Mouse (Mus musculus): Measurements from ENCODE around the gene Snurf. TPM values are rescaled to one million over a fixed set of nuclear protein-coding genes. Genes with fewer than 3 reads are reported as not detected.

The Snurf gene
- polyA plus RNA-seq (2012; rRNA removed), result not detected in 2 replicates

GRCm38 (mm10) chr7:60004606-60005330 lies at the start of gene Snurf, which contains the start of gene Gm38393:
Gene Snurf, minus strand, starts transcription at chr7:60005049.
Gene Gm38393, minus strand, starts transcription at chr7:60005064.
- WGBS, result 56% methylated on average over 30 of the region's 30 CpGs
- Histone ChIP-seq H3K4me3 (replicated peaks; ENCODE audit: extremely low read depth, low read depth, low read length) (peak within 1 kb of the TSS; percentile 48), H3K4me1 (ENCODE audit: control insufficient read depth, insufficient read depth, low read length) (no peaks in the 10 kb centered on the region)
- DNase-seq, result peak; percentile 20
- TF ChIP-seq POLR2A (IDR thresholded peaks at IDR 0.05; ENCODE audit: borderline replicate concordance, extremely low read depth, low read depth, low read length) (peak; percentile 25; the same call in 1 of the 2 replicates), CTCF (IDR thresholded peaks at IDR 0.05; ENCODE audit: insufficient read depth, low read length) (no peak)

- H3K4me3 ChIP-seq (replicated peaks; ENCODE audit: extremely low read depth, low read depth, low read length), result no peak overlapping the region
- TF ChIP-seq CTCF (IDR thresholded peaks at IDR 0.05; ENCODE audit: insufficient read depth, low read length) (no peak), POLR2A (IDR thresholded peaks at IDR 0.05; ENCODE audit: borderline replicate concordance, extremely low read depth, low read depth, low read length) (no peak)
- 74% methylated on average over 6 of the region's 6 CpGs for WGBS
- no peaks in the 10 kb centered on the region for H3K4me1 ChIP-seq (ENCODE audit: control insufficient read depth, insufficient read depth, low read length)
- DNase-seq, result no peak
Observed at GRCm38 (mm10) chr7:60047481-60048201, 42.8 kb upstream of the Snurf start.

DNA sequence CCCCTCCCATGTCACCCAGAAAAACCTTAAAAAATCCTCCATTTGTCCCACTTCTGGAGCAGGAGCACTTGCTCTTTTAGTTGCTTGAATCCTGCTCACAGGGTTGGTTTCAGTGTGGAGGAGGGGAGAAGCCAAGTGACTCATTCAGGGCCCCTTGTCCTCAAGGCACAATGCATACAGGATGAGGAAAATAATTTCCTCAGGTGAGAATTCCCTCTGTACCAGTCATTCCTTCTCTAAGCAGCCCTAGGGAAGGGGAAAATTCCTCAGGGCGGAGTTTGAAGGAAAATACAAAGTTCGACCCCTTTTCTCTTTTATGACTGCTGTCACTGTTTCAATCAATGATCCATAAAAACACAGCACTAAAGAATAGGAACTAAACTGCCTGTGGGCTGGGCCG lies 8.3 kb upstream of the Snurf start:
- TF ChIP-seq POLR2A (IDR thresholded peaks at IDR 0.05; ENCODE audit: borderline replicate concordance, extremely low read depth, low read depth, low read length) (no peak), CTCF (IDR thresholded peaks at IDR 0.05; ENCODE audit: insufficient read depth, low read length) (no peak)
- H3K4me3 ChIP-seq (replicated peaks; ENCODE audit: extremely low read depth, low read depth, low read length), result no peak overlapping the region
- no peak for DNase-seq
- H3K4me1 ChIP-seq (ENCODE audit: control insufficient read depth, insufficient read depth, low read length), result no peaks in the 10 kb centered on the region
- 67% methylated on average over 3 of the region's 3 CpGs for WGBS

DNA sequence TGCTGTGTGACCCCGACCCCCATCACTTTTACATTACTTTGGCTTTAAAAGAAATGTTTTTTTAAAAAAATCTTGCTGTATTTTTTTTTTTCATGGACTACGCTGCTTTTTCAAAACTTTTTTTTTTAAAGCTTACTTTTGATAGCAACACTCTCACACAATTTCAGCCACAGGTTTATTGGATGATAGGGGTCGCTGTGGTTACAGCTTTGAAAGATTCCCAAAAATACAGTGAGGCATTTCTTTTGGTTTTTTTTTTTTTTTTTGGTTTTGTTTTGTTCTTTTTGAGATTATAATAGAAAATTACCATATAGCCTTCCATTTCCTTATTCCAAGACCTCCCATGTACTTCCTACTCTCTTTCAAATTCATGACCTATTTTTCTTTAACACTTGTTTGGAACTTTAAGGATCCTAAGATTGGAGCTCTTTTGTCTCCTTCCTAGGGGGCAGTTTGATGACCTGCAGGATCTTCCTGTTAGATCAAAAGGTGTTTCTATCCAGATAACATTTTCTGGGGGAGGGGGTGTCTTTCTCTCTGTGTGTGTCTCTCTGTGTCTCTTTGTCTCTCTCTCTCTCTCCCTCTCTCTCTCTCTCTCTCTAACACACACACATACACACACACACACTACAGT lies 3.0 kb upstream of the Snurf start:
- no peaks in the 10 kb centered on the region for H3K4me1 ChIP-seq (ENCODE audit: control insufficient read depth, insufficient read depth, low read length)
- 35% methylated on average over 3 of the region's 3 CpGs for WGBS
- DNase-seq, result no peak
- no peak overlapping the region for H3K4me3 ChIP-seq (replicated peaks; ENCODE audit: extremely low read depth, low read depth, low read length)
- TF ChIP-seq POLR2A (IDR thresholded peaks at IDR 0.05; ENCODE audit: borderline replicate concordance, extremely low read depth, low read depth, low read length) (no peak), CTCF (IDR thresholded peaks at IDR 0.05; ENCODE audit: insufficient read depth, low read length) (no peak)

- H3K4me1 ChIP-seq (ENCODE audit: control insufficient read depth, insufficient read depth, low read length), result no peaks in the 10 kb centered on the region
- WGBS, result 57% methylated on average over 2 of the region's 2 CpGs
- DNase-seq, result no peak
- no peak overlapping the region for H3K4me3 ChIP-seq (replicated peaks; ENCODE audit: extremely low read depth, low read depth, low read length)
- no peak for TF ChIP-seq POLR2A (IDR thresholded peaks at IDR 0.05; ENCODE audit: borderline replicate concordance, extremely low read depth, low read depth, low read length)
- no peak for TF ChIP-seq CTCF (IDR thresholded peaks at IDR 0.05; ENCODE audit: insufficient read depth, low read length)
Observed at GRCm38 (mm10) chr7:60006262-60006661, 1.4 kb upstream of the Snurf start.

DNA sequence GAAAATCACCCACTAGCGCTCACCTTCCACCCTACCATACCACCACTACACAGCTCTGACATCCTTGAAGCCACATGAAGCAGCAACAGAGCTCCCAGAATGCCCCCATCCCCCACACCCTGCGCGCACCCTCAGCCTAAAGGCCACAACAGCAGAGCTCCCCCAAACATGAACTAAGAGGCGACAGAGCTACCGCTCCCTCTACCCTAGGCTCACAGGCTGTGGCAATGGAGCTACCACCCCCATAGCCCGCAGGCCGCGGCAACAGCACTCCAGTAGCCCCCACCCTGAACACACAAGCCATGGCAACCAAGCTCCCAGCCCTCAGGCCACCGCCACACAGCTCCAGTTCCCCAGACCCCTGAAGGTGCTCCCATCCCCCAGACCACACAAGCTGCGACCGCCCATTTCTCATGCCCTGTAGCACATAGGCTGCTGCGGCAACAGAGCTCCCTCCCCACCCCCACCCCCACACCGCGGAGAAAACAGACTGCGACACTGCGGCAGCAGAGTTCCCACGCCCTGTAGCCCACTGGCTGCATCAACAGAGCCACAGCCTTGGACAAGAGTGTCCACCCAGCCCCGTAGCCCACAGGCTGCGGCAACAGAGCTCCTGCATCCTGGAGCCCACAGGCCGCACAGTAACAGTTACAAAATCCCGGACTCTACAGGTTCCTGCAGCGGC lies 786 bp downstream of the Snurf start:
- no peaks in the 10 kb centered on the region for H3K4me1 ChIP-seq (ENCODE audit: control insufficient read depth, insufficient read depth, low read length)
- no peak for TF ChIP-seq CTCF (IDR thresholded peaks at IDR 0.05; ENCODE audit: insufficient read depth, low read length)
- TF ChIP-seq POLR2A (IDR thresholded peaks at IDR 0.05; ENCODE audit: borderline replicate concordance, extremely low read depth, low read depth, low read length), result no peak
- peak overlapping the region; percentile 48 for H3K4me3 ChIP-seq (replicated peaks; ENCODE audit: extremely low read depth, low read depth, low read length)
- 52% methylated on average over 22 of the region's 22 CpGs for WGBS
- peak; percentile 7 for DNase-seq

- no peak for DNase-seq
- Histone ChIP-seq H3K4me1 (ENCODE audit: control insufficient read depth, insufficient read depth, low read length) (no peaks in the 10 kb centered on the region), H3K4me3 (replicated peaks; ENCODE audit: extremely low read depth, low read depth, low read length) (no peak overlapping the region)
- WGBS, result 71% methylated on average over 12 of the region's 12 CpGs
- TF ChIP-seq POLR2A (IDR thresholded peaks at IDR 0.05; ENCODE audit: borderline replicate concordance, extremely low read depth, low read depth, low read length) (no peak), CTCF (IDR thresholded peaks at IDR 0.05; ENCODE audit: insufficient read depth, low read length) (no peak)
Observed at GRCm38 (mm10) chr7:60003006-60003865, 1.6 kb downstream of the Snurf start.

DNA sequence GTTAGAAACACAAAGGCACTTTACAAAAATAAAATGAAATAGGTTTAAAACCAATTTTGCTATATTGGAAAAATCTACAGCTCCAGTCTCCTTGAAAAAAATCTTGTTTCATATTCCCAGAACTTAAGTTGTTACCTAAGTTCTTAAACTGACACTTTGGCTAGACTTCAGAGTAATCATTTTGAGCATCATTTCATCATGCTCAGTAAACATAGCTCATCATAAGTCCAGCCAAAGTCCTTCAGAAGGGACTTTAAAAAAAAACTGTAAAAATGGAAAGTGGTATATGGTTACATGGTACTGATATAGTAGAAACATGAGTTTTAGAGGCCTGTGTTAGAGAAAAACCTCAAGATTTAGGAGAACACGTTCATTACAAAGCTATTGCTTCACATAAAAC lies 26.2 kb downstream of the Snurf start:
- TF ChIP-seq POLR2A (IDR thresholded peaks at IDR 0.05; ENCODE audit: borderline replicate concordance, extremely low read depth, low read depth, low read length) (no peak), CTCF (IDR thresholded peaks at IDR 0.05; ENCODE audit: insufficient read depth, low read length) (no peak)
- 53% methylated on average over 1 of the region's 1 CpGs for WGBS
- DNase-seq, result no peak

More for the DNA sequence above, 26.2 kb downstream of the Snurf start:
- no peak overlapping the region for H3K4me3 ChIP-seq (replicated peaks; ENCODE audit: extremely low read depth, low read depth, low read length)
- no peaks in the 10 kb centered on the region for H3K4me1 ChIP-seq (ENCODE audit: control insufficient read depth, insufficient read depth, low read length)

Other genes with a start within 250 kb of the Snurf start
- 0.22 and 0.34 TPM in 2 replicates for gene Gm38393, start within 50 bp of the Snurf start, polyA plus RNA-seq (2012; rRNA removed)
- gene Snrpn, start 135.2 kb upstream of the Snurf start, polyA plus RNA-seq (2012; rRNA removed), result 14.0 and 16.5 TPM in 2 replicates